Mouse (Mus musculus) thymus, adult 2 months (tissue): ENCODE results near the gene Pjvk.

ENCODE experiments used
- CTCF ChIP-seq: fragments of 200-500 bp; IDR thresholded peaks from 2 replicates; pipeline ENCODE4 v1.5.1; 2012; ENCODE audit warnings: mild to moderate bottlenecking, control low read depth, low read length, moderate library complexity, borderline replicate concordance; ENCODE audit not compliant: control insufficient read depth, poor library complexity, insufficient read depth; ENCODE audit errors: extremely low read depth
- POLR2A ChIP-seq: fragments of 200-500 bp; IDR thresholded peaks from 2 replicates; pipeline ENCODE4 v1.6.1; 2012; ENCODE audit warnings: mild to moderate bottlenecking, low read length, control low read depth, moderate library complexity; ENCODE audit not compliant: control insufficient read depth, poor library complexity, insufficient read depth; ENCODE audit errors: extremely low read depth

DNA sequence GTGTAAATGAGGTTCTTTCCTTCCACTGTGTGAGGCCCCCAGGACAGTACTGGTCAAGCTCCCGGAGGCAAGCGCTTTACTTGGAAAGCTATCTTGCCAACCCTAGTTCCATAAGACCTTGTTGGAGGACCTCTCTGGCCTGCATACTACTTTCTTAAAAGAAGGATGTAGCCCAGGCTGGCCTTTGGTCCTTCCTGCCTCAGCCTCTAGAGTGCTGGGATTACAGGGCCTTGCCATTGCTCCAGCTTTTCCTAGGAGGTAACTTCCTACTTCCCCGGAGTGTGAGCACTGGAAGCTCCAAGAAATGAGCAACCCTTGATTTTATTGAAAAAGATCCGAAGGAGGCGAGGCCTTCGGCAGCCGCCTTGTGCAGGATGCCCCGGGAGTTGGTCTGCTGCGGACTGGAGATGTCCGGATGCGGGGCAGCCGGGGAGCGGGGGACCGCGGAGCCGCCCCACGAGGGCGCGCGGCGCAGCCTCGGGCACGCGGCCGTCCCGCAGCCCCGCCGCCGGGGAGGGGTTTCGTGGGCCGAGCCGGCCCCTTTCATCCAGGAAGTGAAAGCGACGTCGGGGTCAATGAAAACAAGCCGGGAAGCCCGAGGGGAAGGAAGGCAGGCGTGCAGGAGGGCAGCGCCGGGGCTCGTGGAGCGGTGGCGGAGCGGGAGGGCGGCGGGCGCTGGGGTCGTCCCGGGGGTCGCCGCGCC lies 26.6 kb downstream of the Pjvk start, which contains the start of gene Plekha3:
- TF ChIP-seq POLR2A (no peak), CTCF (0 out of 2 replicates have a peak, but pooled peaks have one; percentile 13)
